Mouse (Mus musculus): Measurements from ENCODE around the gene Pml.

Gene Pml

DNA sequence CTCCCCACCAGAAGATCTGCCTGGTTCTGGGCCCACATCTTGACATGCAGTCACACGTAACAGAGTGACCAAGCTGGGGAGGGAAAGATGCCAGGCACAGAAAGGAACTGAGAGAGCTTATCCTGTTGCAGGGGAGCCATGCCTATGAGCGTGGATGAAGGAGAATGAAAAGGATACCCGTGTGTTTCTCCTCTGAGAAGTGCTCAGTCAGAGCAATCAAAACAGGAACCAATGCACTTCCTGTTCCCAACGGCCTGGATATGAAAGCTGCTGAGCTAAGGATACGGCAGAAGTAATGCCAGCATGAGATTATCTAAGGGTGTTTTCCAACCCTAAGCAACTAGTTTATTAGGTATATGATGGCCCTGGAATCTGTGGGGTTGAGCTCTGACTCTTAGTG, 17.2 kb downstream of the Pml start:
- DNase-seq, result no peak

DNA sequence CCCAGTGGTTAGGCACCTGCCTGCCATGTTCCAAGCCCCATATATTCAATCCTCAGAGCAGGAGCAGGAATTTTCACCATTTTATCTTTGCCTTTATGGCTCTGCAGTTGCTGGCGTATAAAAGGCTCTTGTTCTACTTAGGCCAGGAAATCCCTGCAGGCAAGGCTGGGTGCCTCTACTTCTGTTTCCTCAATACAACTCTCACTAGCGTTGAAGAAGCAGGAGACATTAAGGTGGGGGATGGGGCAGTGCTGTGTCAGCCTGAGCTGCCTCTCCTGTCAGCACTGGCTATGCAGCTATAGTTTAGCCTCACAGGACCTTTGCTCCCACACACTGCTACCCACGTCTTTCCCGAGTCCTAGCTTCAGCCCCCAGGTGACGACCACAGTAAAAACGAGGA, 17.8 kb downstream of the Pml start:
- DNase-seq, result no peak

- DNase-seq, result no peak
These were observed 20.7 kb downstream of the Pml start for GRCm38 (mm10) chr9:58228777-58229466.

GRCm38 (mm10) chr9:58225915-58226913, 23.4 kb downstream of the Pml start:
- no peak for DNase-seq

DNA sequence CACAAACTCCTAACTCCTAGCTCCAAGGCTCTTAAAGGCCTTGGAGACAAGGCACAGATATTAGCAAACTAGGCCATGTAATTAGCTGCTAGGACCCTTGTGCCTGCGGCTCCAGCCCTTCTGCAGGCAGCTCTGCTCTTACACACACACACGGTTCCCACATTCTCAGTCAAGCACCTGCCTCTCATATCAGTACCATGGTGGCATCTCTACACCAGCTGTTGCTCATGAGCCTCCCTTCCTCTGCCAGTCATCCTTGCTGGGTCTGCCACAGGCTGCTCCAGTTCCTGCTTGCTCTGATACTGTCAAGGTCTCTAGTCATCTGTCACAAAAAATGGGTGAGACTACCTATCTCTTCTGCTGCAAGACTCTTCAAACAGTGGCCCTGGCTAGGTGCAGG, 25.2 kb downstream of the Pml start:
- DNase-seq, result no peak

GRCm38 (mm10) chr9:58220218-58220903, 29.2 kb downstream of the Pml start:
- no peak for DNase-seq

DNA sequence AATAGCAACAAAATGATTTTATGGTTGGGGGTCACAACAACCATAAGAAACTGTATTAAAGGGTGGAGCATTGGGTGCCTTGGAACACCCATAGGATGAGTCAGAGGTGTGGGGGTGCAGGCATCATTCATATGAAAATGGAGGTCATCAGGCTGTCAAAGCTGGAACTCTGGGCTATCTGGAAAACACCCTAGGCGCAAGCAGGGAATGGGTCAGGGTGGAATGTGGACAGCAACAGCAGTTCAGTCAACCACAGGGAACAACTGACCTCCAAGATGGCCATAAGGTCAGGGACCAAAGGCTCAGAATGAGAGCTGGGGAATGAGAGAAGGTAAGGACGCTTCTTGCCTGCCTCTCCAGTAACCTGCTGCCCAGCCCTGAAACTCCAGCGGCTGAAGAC, 31.0 kb downstream of the Pml start:
- no peak for DNase-seq

GRCm38 (mm10) chr9:58216402-58216801, 33.2 kb downstream of the Pml start:
- DNase-seq, result no peak

DNA sequence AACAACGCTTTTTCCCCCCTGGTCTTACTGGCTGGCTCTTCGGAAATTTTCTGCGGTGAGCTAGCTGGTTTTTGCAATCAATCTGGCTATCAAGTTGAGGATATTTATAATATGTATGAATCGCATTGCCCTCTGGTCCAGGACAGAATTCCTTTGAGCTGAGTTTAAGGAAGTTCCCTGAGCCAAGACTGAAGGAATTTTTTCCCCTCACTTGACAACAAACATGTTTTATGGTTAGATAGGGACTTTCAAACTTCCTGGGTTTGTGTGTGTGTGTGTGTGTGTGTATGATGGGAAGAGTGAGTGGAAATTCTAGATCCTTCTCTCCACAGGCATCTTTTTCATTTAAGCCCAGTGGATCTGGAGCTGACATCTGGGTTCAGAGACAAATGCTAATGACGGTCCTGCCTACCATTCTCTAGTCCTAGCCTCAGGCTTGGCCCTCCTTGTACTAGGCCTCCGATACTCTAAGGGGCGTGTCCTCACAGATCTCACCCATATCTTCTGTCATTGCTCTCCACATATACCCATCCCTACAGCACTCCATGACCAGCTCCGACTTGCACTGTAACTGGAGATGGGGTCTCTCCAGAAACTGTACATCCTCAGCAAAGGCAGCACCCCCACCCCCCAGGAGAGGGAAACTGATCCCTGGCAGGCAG, 34.9 kb downstream of the Pml start:
- no peak for DNase-seq

DNA sequence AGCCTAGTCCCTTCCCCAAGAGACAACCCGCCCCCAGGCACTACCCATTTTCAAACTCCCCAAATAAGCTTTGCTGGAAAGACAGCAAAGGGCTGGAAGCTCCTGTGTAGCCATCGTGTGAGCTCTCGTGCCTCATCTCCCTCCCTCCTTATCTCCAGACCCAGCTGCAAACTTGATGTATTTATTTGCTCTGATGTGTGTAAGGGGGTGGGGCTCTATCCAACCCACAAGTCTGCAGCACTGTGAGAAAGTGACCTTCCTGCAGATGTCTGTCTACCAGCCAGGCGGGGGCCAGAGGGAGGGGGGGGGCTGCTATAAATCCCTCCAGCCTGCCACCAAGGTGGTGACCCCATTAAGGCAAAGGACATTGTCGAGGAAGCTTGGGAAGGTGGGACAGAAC, 35.7 kb downstream of the Pml start:
- no peak for DNase-seq

DNA sequence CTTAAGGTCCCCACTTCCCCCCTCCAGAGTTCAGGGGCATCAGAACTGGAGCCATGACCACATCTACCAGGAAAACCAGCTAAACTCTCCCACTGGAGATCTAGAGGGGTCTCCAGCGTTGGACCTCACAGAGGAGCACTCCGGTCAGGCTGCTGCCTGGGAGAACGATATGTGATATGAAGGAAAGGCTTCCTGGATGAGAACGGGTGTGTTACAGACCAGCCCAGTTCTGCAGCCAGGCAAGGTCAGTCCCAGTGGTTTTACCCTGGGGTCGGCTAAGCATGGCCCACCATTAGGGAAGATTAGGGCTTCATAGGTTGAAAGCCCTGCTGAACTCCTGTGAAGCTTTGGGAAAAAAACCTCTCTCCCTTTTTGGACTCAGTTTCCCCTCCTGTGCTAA, 36.2 kb downstream of the Pml start:
- no peak for DNase-seq

DNA sequence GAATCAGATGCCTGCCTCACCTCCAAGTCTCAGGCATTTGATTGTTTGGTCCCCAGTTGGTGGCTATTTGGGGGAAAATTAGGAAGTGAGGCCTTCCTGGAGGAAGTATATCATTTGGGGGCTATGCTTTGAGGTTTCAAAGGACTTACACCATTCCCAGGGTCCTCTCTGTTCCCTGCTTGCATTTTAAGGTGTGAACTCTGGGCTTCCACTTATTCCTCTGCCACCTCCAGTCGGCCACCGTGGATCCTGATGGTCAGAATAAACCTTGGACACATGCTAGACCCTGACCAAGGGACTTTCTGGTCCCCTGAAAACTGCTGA, 39.3 kb downstream of the Pml start:
- DNase-seq, result no peak

DNA sequence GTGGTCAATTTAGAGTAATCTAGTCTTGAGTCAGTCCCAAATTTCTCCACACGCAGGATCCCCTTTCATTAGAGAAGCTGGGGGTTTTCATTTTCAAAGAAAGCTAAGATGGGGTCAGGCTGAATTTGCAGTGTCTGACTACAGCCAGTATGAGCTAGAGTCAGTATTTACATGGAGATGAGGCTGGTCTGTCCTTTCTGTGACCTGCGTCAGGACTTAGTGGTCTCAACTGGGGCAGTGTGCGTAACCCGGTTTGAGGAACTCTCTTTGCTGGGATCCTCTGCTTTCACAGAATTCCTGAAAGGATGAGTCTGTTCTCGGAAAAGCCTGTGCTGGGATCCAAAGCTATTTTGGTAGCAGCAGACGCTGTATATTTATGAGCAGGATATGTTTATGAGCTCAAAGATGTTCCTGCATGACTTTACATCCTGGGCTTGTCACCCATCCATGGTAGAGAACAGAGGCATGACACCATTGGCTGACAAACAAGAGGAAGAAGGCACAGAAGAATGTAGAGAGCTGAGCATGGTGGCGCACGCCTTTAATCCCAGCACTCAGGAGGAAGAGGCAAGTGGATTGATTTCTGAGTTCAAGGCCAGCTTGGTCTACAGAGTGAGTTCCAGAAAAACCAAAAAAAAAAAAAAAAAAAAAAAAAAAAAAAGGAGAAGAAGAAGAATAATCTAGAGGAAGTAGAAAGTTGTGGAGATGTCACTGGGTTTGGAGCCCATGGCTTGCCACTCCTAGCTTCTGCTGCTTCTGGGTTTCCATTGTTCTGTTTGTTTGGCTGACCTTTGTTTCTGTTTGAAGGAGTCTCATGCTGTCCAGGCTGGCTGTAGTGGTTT, 39.9 kb downstream of the Pml start:
- no peak for DNase-seq

DNA sequence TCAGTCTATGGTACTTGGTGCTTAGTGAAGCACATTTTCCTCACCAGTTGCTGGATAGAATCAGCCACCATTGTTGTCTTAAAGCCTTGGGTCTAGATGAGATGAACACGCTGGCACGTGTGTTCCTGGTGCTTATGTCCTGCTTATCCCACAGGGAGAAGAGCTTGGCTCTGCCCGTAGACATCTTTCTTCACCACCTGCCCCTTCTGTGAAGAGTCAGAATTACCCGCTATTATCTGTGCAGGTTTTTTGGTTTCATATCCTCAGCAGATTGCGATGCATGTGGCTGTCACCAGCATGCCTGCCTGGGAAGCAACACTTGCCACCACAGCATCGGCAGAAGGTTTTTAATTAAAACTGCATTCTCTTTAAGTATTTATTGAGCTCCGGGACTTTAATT, 43.6 kb downstream of the Pml start:
- no peak for DNase-seq

- peak; percentile 78 for DNase-seq
These were observed 45.1 kb downstream of the Pml start for GRCm38 (mm10) chr9:58204448-58205000.

DNA sequence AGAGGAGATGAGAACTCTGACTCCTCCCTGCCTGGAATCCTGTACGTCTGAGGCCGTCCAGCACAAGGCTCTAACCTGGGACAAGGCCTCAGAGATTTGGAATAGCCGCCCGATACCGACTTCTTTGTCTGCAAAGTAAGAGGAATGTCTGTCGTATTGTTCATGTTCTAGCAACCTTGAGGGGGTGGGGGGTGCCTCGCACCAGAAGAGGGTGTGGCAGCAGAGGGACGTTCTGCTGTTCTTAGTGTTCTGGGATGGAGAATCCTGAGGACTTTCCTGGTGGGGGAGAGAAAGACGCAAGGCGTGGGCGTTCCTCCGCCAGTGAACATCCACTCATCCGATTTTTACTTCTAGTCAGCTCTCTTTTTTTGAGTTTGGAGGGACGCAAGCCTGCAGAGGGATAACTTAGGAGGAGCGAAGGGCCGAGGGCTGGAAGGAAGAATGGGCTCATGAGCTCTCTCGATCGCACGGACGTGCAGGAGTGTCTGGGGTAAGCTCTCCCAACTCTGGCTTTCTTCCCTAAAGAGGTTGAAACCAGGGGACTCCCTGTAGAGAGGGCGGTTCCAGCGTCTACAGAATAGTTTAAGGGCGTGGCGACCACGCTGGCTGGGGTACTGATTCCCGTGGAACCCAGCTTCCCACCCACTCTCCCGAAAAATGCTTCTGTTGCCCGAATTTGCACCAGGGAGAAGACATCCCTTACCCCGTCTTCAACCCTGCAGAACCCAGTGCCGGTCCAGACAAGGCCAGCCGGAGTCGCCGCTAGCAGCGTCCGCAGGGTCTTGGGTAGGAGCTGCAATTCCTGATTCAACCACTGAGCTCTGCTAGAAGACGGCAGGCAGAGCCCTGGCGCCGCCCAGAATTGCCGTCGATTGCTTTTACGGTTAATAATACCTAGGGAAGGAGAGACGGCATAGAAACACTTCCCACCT, 45.8 kb downstream of the Pml start, which contains the start of the genes Islr and Islr2:
Gene Islr, minus strand, starts transcription at position 791 of the 932 bp plus-strand sequence.
Gene Islr2, minus strand, starts transcription at position 804 of the 932 bp plus-strand sequence.
- no peak for DNase-seq

DNA sequence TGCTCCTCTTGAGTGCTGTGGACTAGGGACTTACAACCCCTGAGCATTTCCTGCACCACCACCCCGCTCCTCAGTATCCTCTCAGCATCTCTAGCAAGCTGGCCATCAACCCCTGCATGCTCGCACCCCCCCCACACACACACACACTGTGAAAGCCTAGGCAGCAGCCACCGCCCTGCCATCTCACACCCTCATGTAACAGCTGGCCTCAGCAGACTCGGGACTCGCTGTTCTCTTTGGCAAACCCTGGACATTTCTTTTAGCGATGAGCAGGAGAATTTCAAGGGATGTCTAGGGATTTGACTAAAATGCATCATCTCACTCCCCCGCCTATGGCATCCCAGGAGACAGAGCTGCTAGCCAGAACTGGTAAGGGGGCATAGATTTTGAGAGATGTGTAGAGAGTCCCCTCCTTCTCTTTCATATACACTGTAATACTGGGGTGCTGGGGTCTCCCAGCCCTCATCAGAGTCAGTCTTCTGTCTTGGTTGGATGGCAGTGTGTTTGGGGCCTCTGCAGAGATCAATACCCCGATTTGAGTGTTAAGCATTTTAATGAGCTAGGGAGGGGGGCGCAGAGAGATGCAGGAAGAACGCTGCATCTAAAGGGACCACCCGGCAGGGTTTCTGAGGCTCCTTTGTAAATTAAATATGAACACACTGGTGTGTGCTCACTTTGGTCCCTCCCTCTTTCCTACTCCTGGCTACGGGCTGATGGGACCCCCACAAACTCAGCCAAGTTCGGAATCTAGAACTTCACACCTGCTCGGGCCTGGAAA, 46.7 kb downstream of the Pml start:
- DNase-seq, result no peak

DNA sequence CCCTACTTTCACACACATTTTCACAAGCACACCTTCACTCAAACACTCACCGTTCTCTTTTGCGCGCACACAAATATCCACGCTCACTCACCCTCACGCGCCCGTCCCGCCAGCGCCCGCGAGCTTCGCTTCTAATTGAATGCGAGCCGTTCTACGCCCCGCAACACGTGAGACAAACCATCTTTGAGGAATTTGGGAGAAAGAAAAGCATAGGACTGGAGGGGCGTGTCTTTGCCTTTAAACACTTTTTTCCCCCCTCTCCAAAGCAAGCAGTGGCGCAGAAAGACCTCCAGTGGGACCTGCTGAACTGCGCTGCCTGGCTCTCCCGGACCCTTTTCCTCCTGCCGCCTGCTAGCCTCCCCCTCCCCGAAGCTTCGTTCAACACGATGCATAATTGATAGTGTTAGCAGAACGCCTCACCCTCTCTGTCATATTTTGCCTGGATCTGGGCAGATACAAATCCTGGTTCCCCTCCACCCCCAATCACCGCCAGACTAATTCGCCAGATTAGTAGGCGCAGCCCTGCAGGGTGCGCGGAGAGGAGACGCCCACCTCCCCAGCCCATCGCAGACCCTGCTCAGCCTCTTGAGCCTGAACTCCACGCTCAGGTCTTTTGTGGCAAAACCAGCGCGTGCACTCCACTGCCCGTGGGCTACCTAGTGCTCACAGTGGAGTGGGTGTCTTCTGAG, 47.6 kb downstream of the Pml start:
- no peak for DNase-seq
